Mouse (Mus musculus) small intestine, adult 2 months (tissue): ENCODE data around the gene Arhgap24.

Experiments used
- CTCF ChIP-seq: fragments of 200-500 bp; IDR thresholded peaks from 2 replicates; pipeline ENCODE4 v1.5.1; 2012; ENCODE audit warnings: low read depth, mild to moderate bottlenecking, control low read depth, inconsistent platforms, low read length, moderate library complexity, mixed read lengths; ENCODE audit not compliant: insufficient replicate concordance, insufficient read length; ENCODE audit errors: extremely low read depth
- POLR2A ChIP-seq: fragments of 200-500 bp; IDR thresholded peaks from 2 replicates; pipeline ENCODE4 v1.6.1; 2012; ENCODE audit warnings: low read depth, mild to moderate bottlenecking, control low read depth, inconsistent platforms, low read length, moderate library complexity

DNA sequence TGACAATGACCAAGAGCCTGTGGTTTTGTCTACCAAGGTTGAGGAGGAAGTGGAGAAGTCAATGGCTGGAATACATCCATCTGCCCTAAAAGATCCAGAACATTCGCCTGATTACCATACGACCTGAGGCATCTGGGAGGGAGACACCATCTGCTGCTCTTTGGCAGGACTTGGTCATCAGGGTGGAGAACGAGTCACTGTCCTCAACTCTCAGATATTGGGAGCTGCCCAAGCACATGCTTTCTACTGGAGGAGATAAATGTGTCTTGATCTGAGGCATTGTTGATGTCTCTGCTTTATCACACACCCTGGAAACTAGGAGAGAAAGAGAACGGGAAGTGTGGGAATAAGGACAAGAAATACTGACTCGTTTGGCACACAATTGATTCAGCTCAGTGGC lies 206.5 kb downstream of the Arhgap24 start:
- TF ChIP-seq POLR2A (no peak), CTCF (no peak)
